Mouse (Mus musculus) cortical plate, adult 2 months (tissue): ENCODE measurements around the gene Rabep1.

Source experiments
- CTCF ChIP-seq: fragments of 200-500 bp; IDR thresholded peaks from 2 replicates; pipeline ENCODE4 v1.5.1; 2011; ENCODE audit warnings: mild to moderate bottlenecking, control low read depth, low read length; ENCODE audit not compliant: insufficient read depth; ENCODE audit errors: extremely low read depth
- POLR2A ChIP-seq: fragments of 200-500 bp; IDR thresholded peaks from 2 replicates; pipeline ENCODE4 v1.6.1; 2011; ENCODE audit warnings: mild to moderate bottlenecking, low read length, control low read depth; ENCODE audit not compliant: insufficient read depth; ENCODE audit errors: extremely low read depth

DNA sequence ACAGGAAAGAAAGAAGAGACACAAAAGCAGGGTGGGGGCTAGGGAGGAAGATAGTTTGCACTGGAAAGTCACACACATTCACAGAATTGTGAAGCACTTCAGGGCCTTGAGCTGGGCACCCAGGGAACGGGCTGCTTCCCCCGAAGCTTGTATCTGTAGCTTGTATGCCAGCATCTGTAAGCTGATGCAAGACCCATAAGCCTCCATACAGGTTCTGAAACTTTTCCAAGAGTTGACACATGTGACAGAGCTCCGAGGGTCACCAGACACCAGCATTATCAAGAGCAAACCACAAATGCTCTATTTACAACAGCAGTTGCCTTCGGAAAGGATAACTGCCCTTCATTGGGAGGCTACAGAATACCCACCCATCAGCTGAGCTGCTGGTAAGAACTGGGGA, 36.9 kb upstream of the Rabep1 start:
- TF ChIP-seq CTCF, result no peak
- TF ChIP-seq POLR2A, result no peak
